Mouse (Mus musculus) right cerebral cortex, postnatal 25 days (tissue): Measurements from ENCODE around the gene Ropn1l.

Experiments
- DNase-seq: peaks from one replicate; pipeline ENCODE4 v3.0.0; 2022

Gene Ropn1l

DNA sequence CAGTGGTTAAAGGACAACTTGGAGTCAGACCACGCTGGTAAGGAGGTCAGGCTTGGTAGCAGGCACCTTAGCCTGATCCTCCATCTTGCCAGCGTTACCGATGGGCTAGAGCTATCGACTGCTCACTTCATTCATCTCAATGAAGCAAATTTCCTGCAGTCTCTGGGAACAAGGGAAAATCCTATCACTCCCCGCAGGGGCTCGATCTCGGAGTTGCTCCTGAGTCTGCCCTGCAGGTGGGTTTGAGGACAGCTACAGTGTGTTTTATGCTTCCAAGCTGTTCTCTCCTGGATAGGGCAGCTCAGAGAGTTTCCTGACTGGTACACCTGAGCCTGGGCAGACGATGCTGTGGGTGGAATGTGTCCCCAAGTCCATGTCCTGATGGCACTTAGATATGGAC lies 49.2 kb downstream of the Ropn1l start:
- no peak for DNase-seq

DNA sequence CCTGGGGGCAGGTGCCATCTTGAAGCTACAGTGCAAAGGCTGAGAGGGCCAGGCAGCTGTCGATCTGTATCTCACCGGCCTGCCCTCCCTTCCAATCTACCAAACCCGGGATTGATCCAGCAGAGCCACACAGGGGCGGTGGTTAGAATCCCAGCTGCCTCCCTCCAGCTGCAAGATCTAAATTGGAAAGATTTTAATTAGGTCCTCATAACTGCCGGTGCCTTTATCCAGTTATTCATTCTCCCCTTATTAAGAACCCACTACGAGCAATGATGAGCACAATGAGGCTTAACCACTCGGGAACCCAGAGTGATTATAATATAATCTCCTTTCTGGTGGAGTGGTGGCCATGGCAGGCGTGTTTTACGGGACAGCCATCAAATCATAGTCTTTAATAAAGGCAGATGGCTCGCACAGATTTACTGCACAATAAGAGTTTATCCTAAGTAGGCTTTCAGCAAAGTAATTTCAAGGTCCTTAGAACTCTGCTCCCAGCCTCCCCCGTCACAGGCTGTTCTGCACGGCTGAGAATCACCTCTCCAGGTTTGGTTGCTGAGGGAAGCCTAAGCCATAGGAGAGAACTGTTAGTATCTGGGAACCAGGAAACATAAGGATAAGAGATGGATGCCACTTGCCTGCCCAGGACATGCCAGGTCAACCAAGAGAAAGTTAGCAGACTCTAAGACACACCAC lies 51.2 kb downstream of the Ropn1l start:
- no peak for DNase-seq

DNA sequence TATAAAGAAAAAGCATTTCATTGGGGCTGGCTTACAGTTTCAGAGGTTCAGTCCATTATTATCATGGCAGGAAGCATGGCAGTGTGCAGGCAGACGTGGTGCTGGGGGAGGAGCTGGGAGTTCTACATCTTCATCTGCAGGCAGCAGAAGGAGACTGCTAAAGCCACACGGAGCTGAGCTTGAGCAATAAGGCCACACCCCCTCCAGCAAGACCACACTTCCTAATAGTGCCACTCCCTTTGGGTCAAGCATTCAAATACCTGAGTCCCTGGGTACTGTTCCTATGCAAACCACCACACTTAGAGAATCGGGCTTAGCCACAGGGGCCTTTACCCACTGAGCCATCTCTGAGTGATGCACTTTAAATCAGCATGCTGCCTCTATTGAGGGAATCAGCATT lies 52.6 kb downstream of the Ropn1l start:
- no peak for DNase-seq

DNA sequence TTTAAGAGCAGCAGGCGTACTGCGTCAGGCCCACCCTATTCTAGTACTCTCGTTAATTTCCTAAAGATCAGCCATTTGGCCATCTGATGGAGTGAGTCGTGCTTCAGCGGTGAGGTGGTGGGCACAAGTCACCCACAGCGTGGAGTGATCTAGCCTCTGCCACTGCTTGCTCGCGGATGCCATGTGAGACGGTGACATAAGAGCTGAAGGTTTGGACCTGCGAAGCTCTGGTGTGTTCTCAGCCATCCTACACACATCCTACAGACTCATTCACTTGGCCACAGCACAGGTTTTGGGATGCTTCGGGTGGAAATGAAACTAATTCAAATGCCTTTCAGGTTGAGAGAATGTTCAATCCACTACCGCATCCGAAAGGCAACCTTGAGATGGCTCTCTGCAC lies 54.8 kb downstream of the Ropn1l start:
- DNase-seq: peak; percentile 66

DNA sequence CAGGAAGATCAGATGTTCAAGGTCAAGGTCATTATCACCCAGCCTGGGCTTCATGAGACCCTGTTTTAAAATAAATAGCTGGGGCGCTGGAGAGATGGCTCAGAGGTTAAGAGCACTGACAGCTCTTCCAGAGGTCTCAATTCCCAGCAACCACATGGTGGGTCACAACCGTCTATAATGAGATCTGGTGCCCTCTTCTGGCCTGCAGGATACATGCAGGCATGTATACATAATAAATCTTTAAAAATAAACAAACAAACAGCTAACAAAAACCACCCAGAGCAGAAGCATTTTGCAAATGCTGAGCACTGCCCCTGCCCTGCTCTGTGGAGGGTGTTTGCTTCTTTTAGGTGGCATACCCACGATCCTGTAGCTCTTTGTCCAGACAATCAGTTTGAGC lies 56.2 kb downstream of the Ropn1l start:
- no peak for DNase-seq

DNA sequence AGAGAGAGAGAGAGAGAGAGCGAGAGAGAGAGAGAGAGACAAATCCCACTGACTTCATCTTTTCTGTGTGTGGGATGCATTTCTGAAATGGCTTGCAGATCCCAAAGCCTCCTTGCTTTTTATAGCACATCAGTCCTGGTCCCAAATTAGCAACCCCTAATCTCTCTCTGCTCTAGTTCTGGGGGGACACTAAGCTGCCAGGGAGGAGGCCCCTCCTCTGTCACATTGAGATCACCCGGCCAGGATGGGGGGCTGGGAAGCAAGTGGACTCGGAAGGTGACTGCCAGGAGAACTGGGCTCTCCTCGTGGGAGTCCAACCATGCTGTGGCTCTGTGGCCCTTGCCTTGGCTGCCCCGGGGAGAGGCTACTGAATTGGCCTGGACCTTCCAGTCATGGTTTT lies 56.8 kb downstream of the Ropn1l start:
- DNase-seq: peak; percentile 56

DNA sequence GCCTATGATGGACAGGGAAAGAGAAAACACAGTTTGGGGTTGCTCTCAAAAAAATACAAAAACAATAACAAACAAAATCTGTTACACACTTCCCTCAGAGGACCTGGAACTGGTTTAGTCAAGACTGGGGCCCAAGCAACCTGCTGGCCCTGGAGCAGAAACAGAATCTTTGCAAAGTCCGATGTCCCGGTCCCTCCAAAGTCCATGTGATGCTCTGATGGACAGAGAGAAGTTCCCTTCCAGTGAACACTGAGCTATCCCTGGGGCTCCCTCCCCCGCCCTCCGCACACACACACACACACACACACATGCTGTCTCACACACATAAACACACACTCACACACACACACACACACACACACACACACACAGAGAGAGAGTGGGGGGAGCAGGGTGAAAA lies 57.6 kb downstream of the Ropn1l start:
- DNase-seq: no peak

DNA sequence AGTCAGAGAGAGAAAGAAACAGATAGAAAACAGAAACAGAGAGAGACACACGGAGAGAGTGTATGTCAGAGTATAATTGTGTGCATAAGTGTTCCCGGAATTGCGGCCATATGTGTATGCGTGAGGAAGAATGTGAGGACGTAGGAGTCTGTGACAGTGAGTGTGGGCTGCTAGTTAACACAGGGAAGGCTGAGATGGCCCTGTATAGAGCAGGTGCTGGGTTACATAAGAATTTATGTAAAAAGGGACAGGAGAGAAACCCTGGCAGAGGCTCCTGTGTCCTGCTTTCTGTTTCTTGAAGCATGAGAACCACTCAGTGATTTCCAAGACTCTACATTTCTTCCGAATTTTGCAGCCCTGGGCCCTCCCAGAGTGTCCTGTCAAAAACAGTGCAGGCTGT lies 60.1 kb downstream of the Ropn1l start:
- DNase-seq: peak; percentile 71

DNA sequence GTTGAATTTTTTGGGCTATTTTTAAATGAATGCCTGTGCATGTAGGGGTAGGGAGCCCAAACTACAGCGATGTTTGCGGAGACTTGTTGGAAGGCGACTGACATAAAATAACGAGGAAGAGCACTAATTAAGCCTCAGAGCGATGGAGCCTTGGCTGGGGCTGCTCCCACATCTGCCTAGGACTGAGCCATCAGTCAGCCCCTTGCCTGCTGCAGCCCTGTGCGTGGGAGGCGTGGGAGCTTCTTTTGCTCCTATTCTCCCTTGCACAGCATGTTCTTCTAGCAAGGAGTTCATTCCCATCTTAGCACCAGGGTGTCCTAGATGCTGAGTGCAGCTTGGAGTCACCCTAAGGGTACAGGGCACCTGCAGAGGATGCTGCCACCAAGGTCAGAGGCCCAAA lies 60.8 kb downstream of the Ropn1l start:
- DNase-seq: peak; percentile 58

DNA sequence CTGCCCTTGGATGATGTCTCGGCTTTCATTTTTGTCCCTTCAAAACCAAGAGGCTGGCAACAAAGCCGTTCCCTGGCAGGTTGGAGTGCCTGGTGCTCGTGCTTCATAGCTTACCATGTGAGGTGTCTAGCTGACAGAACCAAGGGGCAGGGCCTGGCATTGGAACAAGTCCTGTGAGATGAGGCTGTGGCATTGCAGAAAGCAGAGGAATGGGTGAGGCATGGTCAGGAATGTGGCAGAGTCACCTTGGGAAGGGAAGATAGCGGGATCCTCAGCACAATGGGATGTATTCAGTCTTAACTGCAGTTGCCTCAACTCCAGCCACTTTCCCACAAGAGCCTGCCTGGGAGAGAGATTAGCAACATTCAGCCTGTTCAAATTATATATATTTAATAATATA lies 61.4 kb downstream of the Ropn1l start:
- no peak for DNase-seq
